Mouse (Mus musculus) E14TG2a.4 (cell line): ENCODE results near the gene Cobl.

Source experiments
- H3K27me3 ChIP-seq: 2 replicates; pipeline ENCODE4 v1.6.1; 2014; ENCODE audit warnings: low read length, control low read depth; ENCODE audit not compliant: insufficient read depth
- H3K36me3 ChIP-seq: 2 replicates; pipeline ENCODE4 v1.6.1; 2014; ENCODE audit warnings: low read length, control low read depth; ENCODE audit not compliant: insufficient read depth
- H3K4me1 ChIP-seq: replicated peaks from 2 replicates; pipeline ENCODE4 v1.6.1; 2014; ENCODE audit warnings: low read depth, low read length, control low read depth
- H3K4me3 ChIP-seq: replicated peaks from 2 replicates; pipeline ENCODE4 v1.5.1; 2014; ENCODE audit warnings: mild to moderate bottlenecking, low read length
- H3K9me3 ChIP-seq: 2 replicates; pipeline ENCODE4 v1.6.1; 2014; ENCODE audit warnings: low read length, control low read depth
- CTCF ChIP-seq: conservative IDR thresholded peaks from 2 replicates; pipeline ENCODE4 v1.5.1; 2014; ENCODE audit warnings: low read length
- NANOG ChIP-seq: IDR thresholded peaks from 2 replicates; pipeline ENCODE4 v1.6.1; 2014; ENCODE audit warnings: borderline replicate concordance, low read length, mixed read lengths
- POU5F1 ChIP-seq: IDR thresholded peaks from 2 replicates; pipeline ENCODE4 v1.6.1; 2014; ENCODE audit warnings: low read length, borderline replicate concordance

The Cobl gene

DNA sequence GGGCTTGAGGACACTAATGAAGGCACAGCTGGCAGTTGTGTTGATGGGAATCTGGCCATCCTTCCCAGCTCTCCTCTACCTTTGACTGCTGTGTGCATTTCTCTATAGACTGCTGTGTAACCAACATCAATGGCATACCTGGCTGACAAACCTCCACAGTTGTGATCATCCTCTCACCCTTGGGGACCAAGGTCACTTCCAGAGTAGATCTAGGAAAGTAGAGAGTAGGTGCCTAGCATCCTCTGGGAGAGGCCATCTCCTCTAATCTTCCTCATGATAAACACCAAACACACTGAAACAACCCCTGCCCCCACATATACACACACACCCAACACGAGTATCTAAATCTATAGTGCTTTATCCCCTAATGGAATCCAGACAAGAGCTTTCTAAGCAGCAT lies 70.1 kb downstream of the Cobl start:
- peaks cover 39% of the 10 kb centered on the region for H3K4me1 ChIP-seq
- TF ChIP-seq CTCF (no peak), NANOG (no peak), POU5F1 (no peak)
- H3K9me3 ChIP-seq: peaks cover 25% of the 10 kb centered on the region
- H3K36me3 ChIP-seq: peaks cover 91% of the 10 kb centered on the region
- H3K4me3 ChIP-seq: no peak overlapping the region
- H3K27me3 ChIP-seq: no peaks in the 10 kb centered on the region

DNA sequence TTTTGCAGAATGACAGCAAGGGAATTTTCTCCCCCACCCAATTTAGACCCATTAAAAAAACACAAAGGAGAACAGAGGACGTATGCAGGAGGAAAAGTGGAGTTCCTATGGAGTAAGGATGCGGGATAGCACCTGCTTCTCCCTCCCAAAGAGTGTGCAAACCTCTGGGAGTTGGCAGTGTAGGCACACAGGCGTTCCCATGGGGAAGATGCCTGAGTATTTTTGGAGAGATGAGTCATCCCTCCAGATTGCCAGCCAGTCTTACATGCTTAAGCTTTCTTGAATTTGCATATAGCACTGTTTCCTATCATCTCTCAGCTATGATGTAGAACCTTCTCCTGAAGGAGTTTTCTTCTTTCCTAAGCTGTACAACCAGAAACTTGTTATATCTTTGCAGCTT lies 70.6 kb downstream of the Cobl start:
- Histone ChIP-seq H3K4me1 (peaks cover 39% of the 10 kb centered on the region), H3K9me3 (peaks cover 25% of the 10 kb centered on the region), H3K27me3 (no peaks in the 10 kb centered on the region), H3K4me3 (no peak overlapping the region), H3K36me3 (peaks cover 89% of the 10 kb centered on the region)
- no peak for TF ChIP-seq NANOG
- TF ChIP-seq CTCF: no peak
- TF ChIP-seq POU5F1: no peak

DNA sequence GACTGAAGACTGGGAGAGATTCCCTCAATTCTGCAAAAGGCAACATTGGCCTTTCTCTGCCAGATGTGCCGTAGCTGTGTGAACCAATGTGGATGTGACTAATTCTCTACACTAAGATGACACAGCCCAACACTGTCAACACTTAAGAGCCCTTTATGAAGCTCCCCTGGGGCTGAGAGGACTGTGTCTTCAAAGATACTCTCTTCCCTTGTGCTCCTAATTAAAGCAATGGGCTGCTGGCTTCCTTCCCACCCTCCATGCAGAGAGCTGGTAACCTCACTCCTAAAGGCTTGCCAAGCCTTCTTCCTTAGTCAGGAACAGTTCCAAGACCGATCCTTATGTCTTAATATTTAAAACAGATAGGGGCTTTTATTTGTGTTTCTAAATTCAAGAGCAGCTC lies 79.9 kb downstream of the Cobl start:
- H3K9me3 ChIP-seq: peaks cover under 1% of the 10 kb centered on the region; the same call in 1 of the 2 replicates
- no peaks in the 10 kb centered on the region for H3K27me3 ChIP-seq
- peaks cover 22% of the 10 kb centered on the region for H3K4me1 ChIP-seq
- peaks cover 81% of the 10 kb centered on the region for H3K36me3 ChIP-seq
- H3K4me3 ChIP-seq: no peak overlapping the region
- no peak for TF ChIP-seq POU5F1
- no peak for TF ChIP-seq CTCF
- TF ChIP-seq NANOG: no peak

DNA sequence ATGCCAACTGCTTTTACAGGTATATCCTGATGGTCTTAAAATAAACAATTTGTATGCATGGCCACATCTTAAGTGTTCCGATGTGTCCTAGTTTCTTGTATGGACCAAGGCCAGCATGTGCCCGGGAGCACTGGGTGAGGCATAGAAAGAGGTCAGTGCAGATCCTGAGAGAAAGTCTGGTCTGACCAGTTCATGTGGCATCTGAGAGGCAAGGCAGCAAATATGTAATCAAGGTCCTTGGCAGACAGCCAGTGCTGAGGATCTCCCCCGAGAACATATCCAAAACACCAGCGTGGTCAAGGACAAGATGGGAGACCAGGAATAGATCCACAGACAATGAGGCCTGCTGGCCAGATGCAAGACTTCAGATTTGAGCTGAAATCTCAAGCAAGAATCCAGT lies 81.8 kb downstream of the Cobl start:
- H3K27me3 ChIP-seq: no peaks in the 10 kb centered on the region
- peaks cover 21% of the 10 kb centered on the region for H3K4me1 ChIP-seq
- TF ChIP-seq CTCF (no peak), NANOG (no peak), POU5F1 (no peak)

DNA sequence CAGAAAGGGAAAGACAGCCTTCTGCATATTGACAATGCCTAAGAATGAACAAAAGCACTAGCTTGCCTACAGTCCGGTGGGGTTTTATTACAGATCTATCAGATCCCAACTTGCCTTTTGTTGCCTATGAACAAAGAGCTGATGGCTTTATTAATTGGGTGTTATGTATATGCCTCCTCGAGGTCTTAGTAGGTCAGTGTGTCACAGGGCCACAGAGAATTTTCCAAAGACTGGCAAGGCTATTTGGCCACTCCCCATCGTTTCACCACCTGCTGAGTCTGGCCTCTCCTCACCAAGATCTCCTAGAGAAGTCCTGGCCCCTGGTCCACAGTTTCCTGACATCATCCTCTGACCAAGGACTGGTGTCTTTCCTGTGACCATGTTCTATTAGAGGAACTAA lies 83.7 kb downstream of the Cobl start:
- no peaks in the 10 kb centered on the region for H3K9me3 ChIP-seq
- no peak overlapping the region for H3K4me3 ChIP-seq
- H3K27me3 ChIP-seq: no peaks in the 10 kb centered on the region
- peaks cover 18% of the 10 kb centered on the region for H3K4me1 ChIP-seq
- peaks cover 88% of the 10 kb centered on the region for H3K36me3 ChIP-seq
- TF ChIP-seq CTCF: no peak
- no peak for TF ChIP-seq NANOG
- TF ChIP-seq POU5F1: no peak

More for the DNA sequence above, 81.8 kb downstream of the Cobl start:
- peaks cover 88% of the 10 kb centered on the region for H3K36me3 ChIP-seq
- H3K9me3 ChIP-seq: no peaks in the 10 kb centered on the region
- H3K4me3 ChIP-seq: no peak overlapping the region

DNA sequence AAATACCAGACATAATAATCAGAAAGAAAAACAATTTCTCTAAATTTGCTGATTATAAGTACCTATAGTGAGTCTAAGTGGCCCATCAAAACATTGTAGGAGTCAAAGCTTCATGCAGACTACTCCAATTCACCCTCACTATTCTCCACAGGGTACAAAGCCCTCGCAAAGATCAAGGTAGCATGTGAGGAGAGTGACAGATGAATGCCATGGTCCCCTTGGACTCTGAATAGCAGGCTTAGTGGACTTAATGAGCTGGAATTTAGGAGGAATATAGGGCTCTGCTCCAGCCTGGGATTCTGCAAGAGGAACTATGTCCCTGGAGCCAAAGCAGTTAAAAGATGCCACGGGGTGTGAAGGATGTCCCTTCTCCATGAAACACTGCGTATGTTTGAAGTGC lies 88.1 kb downstream of the Cobl start:
- H3K4me1 ChIP-seq: peaks cover 18% of the 10 kb centered on the region

DNA sequence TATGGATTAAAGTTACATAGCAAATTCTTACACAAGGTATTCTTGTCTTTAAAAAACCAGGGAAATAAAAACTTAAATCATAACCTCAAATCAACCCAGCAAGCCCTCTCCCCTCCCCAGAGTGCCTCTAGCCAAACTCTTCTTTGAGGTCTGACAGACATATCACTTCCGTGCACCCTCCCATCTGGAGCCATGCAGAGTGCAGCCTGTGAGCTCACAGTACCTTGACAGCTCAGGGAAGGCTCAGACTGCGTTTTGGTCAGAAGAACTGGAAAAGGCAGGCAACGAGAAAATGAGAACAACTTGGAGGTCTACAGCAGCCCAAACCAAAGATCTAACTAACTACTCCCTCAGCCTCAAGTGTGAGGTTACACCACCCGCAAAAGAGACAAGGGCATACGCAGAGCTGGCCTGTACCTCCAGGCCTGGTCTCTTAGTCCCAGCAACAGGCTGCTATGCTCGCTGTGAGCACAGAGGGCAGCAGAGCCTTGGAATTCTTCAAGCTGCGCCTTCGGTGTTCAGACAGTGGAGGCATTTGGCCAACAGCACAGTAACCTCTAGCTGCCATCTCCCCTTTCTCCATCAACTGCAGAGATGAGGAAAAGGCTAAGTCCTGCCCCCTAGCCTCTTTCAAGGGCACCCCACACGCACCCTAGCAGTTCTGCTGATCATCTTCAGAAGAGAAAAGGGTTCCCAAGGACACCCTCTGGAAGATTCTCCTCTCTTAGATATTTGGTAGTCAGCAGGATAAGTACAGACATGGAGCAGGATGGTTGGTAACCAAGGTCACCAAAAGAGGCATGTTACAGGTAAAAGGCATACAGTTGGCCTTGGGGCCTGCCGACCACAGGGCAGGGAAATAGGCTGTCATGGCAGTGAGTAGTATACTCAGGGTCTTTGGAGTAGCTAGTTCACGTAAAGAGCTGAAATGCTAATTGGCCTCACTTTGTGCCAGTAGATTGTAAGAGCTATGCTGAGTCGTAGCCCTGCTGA lies 91.4 kb downstream of the Cobl start:
- Histone ChIP-seq H3K9me3 (no peaks in the 10 kb centered on the region), H3K4me1 (peaks cover 11% of the 10 kb centered on the region), H3K27me3 (no peaks in the 10 kb centered on the region), H3K36me3 (peaks cover 89% of the 10 kb centered on the region), H3K4me3 (no peak overlapping the region)
- TF ChIP-seq POU5F1: no peak
- TF ChIP-seq CTCF: peak; percentile 61

More for the DNA sequence above, 88.1 kb downstream of the Cobl start:
- peaks cover 87% of the 10 kb centered on the region for H3K36me3 ChIP-seq
- H3K4me3 ChIP-seq: no peak overlapping the region
- TF ChIP-seq NANOG: no peak
- TF ChIP-seq POU5F1: no peak
- no peak for TF ChIP-seq CTCF
- H3K9me3 ChIP-seq: no peaks in the 10 kb centered on the region
- H3K27me3 ChIP-seq: no peaks in the 10 kb centered on the region

DNA sequence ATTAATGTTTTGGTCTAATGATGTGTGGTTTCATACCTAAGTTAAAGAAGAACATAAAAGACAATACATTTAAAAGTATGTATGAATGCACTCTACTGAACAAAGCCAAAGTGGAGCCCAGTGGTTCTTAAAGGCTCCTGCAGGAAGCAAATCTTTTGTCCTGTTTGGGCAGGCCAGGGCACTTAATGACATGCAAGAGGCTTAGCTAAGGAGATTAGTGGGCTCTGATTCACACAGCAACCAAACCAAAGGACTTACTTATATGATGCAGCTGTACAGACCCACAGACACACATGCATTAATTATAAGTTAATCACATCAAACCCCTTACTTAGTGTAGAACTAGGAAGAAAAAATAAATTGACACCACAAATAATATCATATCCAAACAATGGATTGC lies 93.8 kb downstream of the Cobl start:
- no peaks in the 10 kb centered on the region for H3K9me3 ChIP-seq
- H3K27me3 ChIP-seq: no peaks in the 10 kb centered on the region
- H3K4me1 ChIP-seq: peaks cover 11% of the 10 kb centered on the region
- no peak for TF ChIP-seq POU5F1
- no peak for TF ChIP-seq NANOG
- TF ChIP-seq CTCF: no peak
- peaks cover 87% of the 10 kb centered on the region for H3K36me3 ChIP-seq
- no peak overlapping the region for H3K4me3 ChIP-seq
